9 mouse cellular contexts compared by ENCODE assay signal in the genomic region with DNA sequence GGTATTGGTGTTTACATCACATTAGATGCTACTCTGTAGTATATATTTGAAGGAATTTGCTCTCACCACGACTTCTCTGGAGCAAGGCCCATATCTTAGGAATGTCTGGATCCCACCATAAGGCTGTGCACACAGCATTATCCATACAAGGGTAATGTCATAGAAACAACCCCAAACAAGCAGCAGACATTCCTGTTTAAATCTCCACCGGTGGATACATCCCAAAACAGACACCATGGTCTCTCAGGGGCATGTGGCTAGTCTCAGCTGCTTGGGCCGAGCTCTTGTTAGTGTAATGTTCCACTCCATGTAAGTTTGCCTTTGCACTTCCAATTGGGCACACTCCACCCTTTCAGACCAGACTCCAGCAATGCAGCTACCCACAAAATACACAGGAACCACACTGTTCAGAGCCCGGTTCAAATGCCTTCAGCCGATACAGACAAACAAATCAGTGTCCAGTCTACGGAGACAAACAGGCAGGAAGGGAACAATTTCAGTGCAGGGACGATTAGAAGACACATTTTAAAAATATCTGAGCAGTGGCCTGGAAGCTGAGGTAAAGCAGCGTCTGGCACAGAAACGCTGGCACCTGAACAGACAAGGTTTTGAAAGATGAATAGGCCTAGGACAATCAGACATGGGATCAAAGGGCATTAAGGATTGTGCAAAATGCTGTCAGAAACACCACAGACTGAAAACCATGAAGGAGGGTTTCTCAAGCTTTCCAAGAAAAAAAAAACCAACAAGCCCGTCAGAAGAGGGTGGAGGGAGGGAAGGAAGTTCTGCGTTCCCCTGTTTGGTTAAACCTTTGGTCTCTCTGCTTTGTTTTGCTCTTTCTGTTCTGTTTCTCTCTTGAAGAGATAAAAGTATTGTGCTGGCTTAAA. TPM values are rescaled to one million over a fixed set of nuclear protein-coding genes. Genes with fewer than 3 reads are reported as not detected.
A peak's percentile ranks its signal among the peaks of the same experiment; 100 is the strongest.
DNase-seq lines count a peak whose midpoint lies in the region; ATAC-seq lines count a peak whose summit lies in the region.
"Had no signal": no experiment of that assay in that cellular context is flagged by ENCODE, and none has a peak within 500 bp of the region (broad histone marks: within the 10 kb centered on the region; RNA-seq: fewer than 3 reads in every experiment).

No protein-coding gene starts in this region.

- H3K27me3 ChIP-seq in heart, embryonic 13.5 days (replicated peaks), result no peaks in the 10 kb centered on the region
- no peaks in the 10 kb centered on the region for H3K27me3 ChIP-seq in limb, embryonic 11.5 days (ENCODE audit: control insufficient read depth, insufficient read depth, low read length)
- 0 out of 2 replicates have a peak, but pooled peaks cover 5% of the 10 kb centered on the region for H3K27me3 ChIP-seq in midbrain, embryonic 13.5 days
- H3K27me3 ChIP-seq: CH12.LX had no signal

- peak; percentile 51 for ATAC-seq in common myeloid progenitor, adult 5-6 weeks (replicated peaks; ENCODE audit: low read depth, poor library complexity, severe bottlenecking)
- no peak; the same call in 1 of the 2 replicates for ATAC-seq in heart, embryonic 13.5 days (ENCODE audit: extremely low read depth, insufficient number of reproducible peaks, low FRiP score, low TSS enrichment)
- no peak for ATAC-seq in limb, embryonic 11.5 days (ENCODE audit: insufficient number of reproducible peaks, low FRiP score, low TSS enrichment, low read depth)
- no peak for ATAC-seq in midbrain, embryonic 13.5 days

- peak overlapping the region; percentile 94 for H3K4me3 ChIP-seq in heart, embryonic 13.5 days
- peak overlapping the region; percentile 80 for H3K4me3 ChIP-seq in limb, embryonic 11.5 days (ENCODE audit: low read depth, low read length)
- peak overlapping the region; percentile 86 for H3K4me3 ChIP-seq in midbrain, embryonic 13.5 days (replicated peaks)

- DNase-seq in cerebellum, adult 18-20 months, result peak; percentile 14 to 41
- DNase-seq in cerebellum, adult 11 months, result no peak
- no peak for DNase-seq in limb, embryonic 11.5 days (ENCODE audit: low spot score)
- DNase-seq in urinary bladder, adult 18-20 months (ENCODE audit: low spot score in 2 of 2), result no peak
- DNase-seq in ovary, postnatal 36 days (ENCODE audit: low spot score), result no peak

- no peaks in the 10 kb centered on the region for H3K9me3 ChIP-seq in heart, embryonic 13.5 days
- H3K9me3 ChIP-seq in limb, embryonic 11.5 days (ENCODE audit: control insufficient read depth, low read length), result no peaks in the 10 kb centered on the region
- no peaks in the 10 kb centered on the region for H3K9me3 ChIP-seq in midbrain, embryonic 13.5 days

- peak overlapping the region; percentile 98 for H3K9ac ChIP-seq in heart, embryonic 13.5 days
- peak overlapping the region; percentile 22; the same call in 1 of the 2 replicates for H3K9ac ChIP-seq in limb, embryonic 11.5 days (ENCODE audit: low read length)
- peak overlapping the region; percentile 92 for H3K9ac ChIP-seq in midbrain, embryonic 13.5 days (replicated peaks)

- WGBS in heart, embryonic 13.5 days, result 13% methylated on average over 11 of the region's 11 CpGs
- 36% methylated on average over 11 of the region's 11 CpGs for WGBS in limb, embryonic 11.5 days
- WGBS in midbrain, embryonic 13.5 days, result 26% methylated on average over 11 of the region's 11 CpGs

- H3K27ac ChIP-seq in heart, embryonic 13.5 days (replicated peaks), result peak overlapping the region; percentile 83
- no peak overlapping the region for H3K27ac ChIP-seq in limb, embryonic 11.5 days (replicated peaks; ENCODE audit: low read depth, low read length)
- no peak overlapping the region for H3K27ac ChIP-seq in midbrain, embryonic 13.5 days

- peaks cover 51% of the 10 kb centered on the region for H3K4me1 ChIP-seq in heart, embryonic 13.5 days
- H3K4me1 ChIP-seq in limb, embryonic 11.5 days (ENCODE audit: control insufficient read depth, insufficient read depth, low read length), result peaks cover 7% of the 10 kb centered on the region
- H3K4me1 ChIP-seq in midbrain, embryonic 13.5 days (replicated peaks), result peaks cover 32% of the 10 kb centered on the region

- peak overlapping the region; percentile 81 for H3K4me2 ChIP-seq in heart, embryonic 13.5 days
- H3K4me2 ChIP-seq in limb, embryonic 11.5 days (ENCODE audit: low read depth, severe bottlenecking), result peak overlapping the region; percentile 75
- H3K4me2 ChIP-seq in midbrain, embryonic 13.5 days (replicated peaks), result peak overlapping the region; percentile 79

- no peaks in the 10 kb centered on the region for H3K36me3 ChIP-seq in heart, embryonic 13.5 days
- H3K36me3 ChIP-seq in limb, embryonic 11.5 days (ENCODE audit: control insufficient read depth, insufficient read depth, low read length), result no peaks in the 10 kb centered on the region
- no peaks in the 10 kb centered on the region for H3K36me3 ChIP-seq in midbrain, embryonic 13.5 days

RNA-seq across cellular contexts. Expression of a gene that starts 1.8 kb away (rescaled TPM):
- 1.3 and 2.2 TPM in 2 replicates for total RNA-seq in common myeloid progenitor, adult 5-6 weeks (2017)
- 0.94 and 0.96 TPM in 2 replicates for polyA plus RNA-seq in heart, embryonic 13.5 days (2015; fragmentation: Nextera tagmentation; extraction: Ambion mirVana)
- polyA plus RNA-seq in limb, embryonic 11.5 days (2014; fragmentation: Nextera tagmentation; extraction: Ambion mirVana), result 1.4 and 1.7 TPM in 2 replicates
- 1.2 and 1.4 TPM in 2 replicates for polyA plus RNA-seq in midbrain, embryonic 13.5 days (2015; fragmentation: Nextera tagmentation; extraction: Ambion mirVana)
- total RNA-seq: CH12.LX had no signal

Comparison
In these comparisons a context has a peak if more than half of its experiments do, and no peak if none do; other contexts are left out.
1. DNase-seq: peak in cerebellum, adult 18-20 months (2 of 2); none in cerebellum, adult 11 months (single experiment), limb, embryonic 11.5 days (single experiment), urinary bladder, adult 18-20 months (0 of 2) and ovary, postnatal 36 days (single experiment).
2. H3K9ac ChIP-seq: peak in every context shown above with its lines; median percentile 98 in heart, embryonic 13.5 days; 92 in midbrain, embryonic 13.5 days; 22 in limb, embryonic 11.5 days.
3. Peak in every context shown above with its lines, with median percentiles within 50 percentile points of each other: H3K4me2 ChIP-seq and H3K4me3 ChIP-seq.